Mouse (Mus musculus) heart, adult 2 months (tissue): ENCODE data around the gene Klhl24.

Experiments used
- CTCF ChIP-seq: fragments of 200-600 bp; IDR thresholded peaks from 2 replicates; pipeline ENCODE4 v1.8.1; 2022; ENCODE audit warnings: antibody characterized with exemption, mild to moderate bottlenecking, moderate library complexity
- POLR2A ChIP-seq: fragments of 200-500 bp; IDR thresholded peaks from 2 replicates; pipeline ENCODE4 v1.6.1; 2011; ENCODE audit warnings: mild to moderate bottlenecking, low read depth, low read length, control low read depth; ENCODE audit not compliant: insufficient read depth

DNA sequence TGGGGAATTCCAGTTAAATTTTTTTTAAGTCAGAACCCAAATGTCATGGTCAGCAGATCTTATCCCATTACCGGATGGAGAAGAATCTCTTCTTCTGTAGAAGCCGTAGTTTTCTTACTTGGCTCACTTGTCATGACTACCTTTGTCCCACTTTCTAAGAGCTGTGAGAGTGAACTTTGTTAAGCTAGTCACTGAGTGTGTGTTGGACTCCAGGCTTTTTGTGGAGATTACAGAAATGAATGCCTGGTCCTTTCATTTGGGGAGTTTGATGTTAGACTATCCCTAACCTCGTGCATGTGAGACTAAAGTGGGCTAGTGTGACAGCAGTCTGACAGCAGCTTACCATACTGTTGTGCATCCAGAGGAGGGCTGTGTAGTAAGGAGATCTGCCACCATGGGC, 71.7 kb downstream of the Klhl24 start:
- TF ChIP-seq POLR2A = no peak
- TF ChIP-seq CTCF = no peak
